Mouse (Mus musculus) kidney, embryonic 16.5 days (tissue): ENCODE results near the gene 2510039O18Rik. TPM values are rescaled to one million over a fixed set of nuclear protein-coding genes. Genes with fewer than 3 reads are reported as not detected.

Experiments used
- ATAC-seq: fragments of 200-750 bp; cut with Nextera tagmentation; 2 replicates; pipeline ENCODE4 v1.8.0; 2017; ENCODE audit warnings: moderate TSS enrichment; ENCODE audit not compliant: low FRiP score, low TSS enrichment
- H3K27ac ChIP-seq: fragments of 300-500 bp; sonication (generic); 2 replicates; pipeline ENCODE4 v1.5.1; 2014; ENCODE audit warnings: low read length
- H3K27me3 ChIP-seq: fragments of 300-500 bp; sonication (generic); 2 replicates; pipeline ENCODE4 v1.6.1; 2014; ENCODE audit warnings: low read length, control low read depth, mixed read lengths; ENCODE audit not compliant: insufficient read depth
- H3K36me3 ChIP-seq: fragments of 300-500 bp; sonication (generic); 2 replicates; pipeline ENCODE4 v1.6.1; 2014; ENCODE audit warnings: low read length, control low read depth, mixed read lengths; ENCODE audit not compliant: insufficient read depth
- H3K4me1 ChIP-seq: fragments of 300-500 bp; sonication (generic); 2 replicates; pipeline ENCODE4 v1.6.1; 2014; ENCODE audit warnings: low read length, control low read depth, mixed read lengths; ENCODE audit not compliant: insufficient read depth
- H3K4me2 ChIP-seq: fragments of 300-500 bp; sonication (generic); replicated peaks from 2 replicates; pipeline ENCODE4 v1.6.1; 2014; ENCODE audit warnings: low read depth, low read length
- H3K4me3 ChIP-seq: fragments of 300-500 bp; sonication (generic); 2 replicates; pipeline ENCODE4 v1.5.1; 2014; ENCODE audit warnings: mild to moderate bottlenecking, low read length
- H3K9ac ChIP-seq: fragments of 300-500 bp; sonication (generic); replicated peaks from 2 replicates; pipeline ENCODE4 v1.6.1; 2014; ENCODE audit warnings: low read length
- H3K9me3 ChIP-seq: fragments of 300-500 bp; sonication (generic); 2 replicates; pipeline ENCODE4 v1.6.1; 2016; ENCODE audit warnings: low read length, control low read depth
- WGBS: fragments of 180-500 bp; shearing (Covaris S2); extraction: QIAGEN DNeasy Blood & Tissue Kit; methylation state at CpG from one replicate; pipeline ENCODE4 v1.1.7; 2014; 5-methylcytosine and 5-hydroxymethylcytosine counted together
- polyA plus RNA-seq: library from polyadenylated mRNA; unstranded; fragments of >200 nt; fragmentation: Nextera tagmentation; extraction: Ambion mirVana; gene quantifications from 2 replicates; pipeline ENCODE4 v1.2.1, GENCODE M21; 2015

The 2510039O18Rik gene
- polyA plus RNA-seq, 1 experiment from 2014 or later: 13.9 TPM

GRCm38 (mm10) chr4:147906230-147906629, 34.5 kb upstream of the 2510039O18Rik start:
- Histone ChIP-seq H3K27ac (no peak overlapping the region), H3K27me3 (no peaks in the 10 kb centered on the region), H3K4me3 (no peak overlapping the region), H3K4me2 (no peak overlapping the region), H3K9ac (no peak overlapping the region), H3K36me3 (peaks cover 13% of the 10 kb centered on the region), H3K9me3 (no peaks in the 10 kb centered on the region), H3K4me1 (peaks cover 11% of the 10 kb centered on the region)
- 78% methylated on average over 5 of the region's 5 CpGs for WGBS
- ATAC-seq: no peak

- no peak for ATAC-seq
- Histone ChIP-seq H3K27me3 (no peaks in the 10 kb centered on the region), H3K4me2 (no peak overlapping the region), H3K4me1 (peaks cover 4% of the 10 kb centered on the region; the same call in 1 of the 2 replicates), H3K36me3 (peaks cover 13% of the 10 kb centered on the region; the same call in 1 of the 2 replicates), H3K9ac (no peak overlapping the region), H3K4me3 (no peak overlapping the region), H3K27ac (no peak overlapping the region), H3K9me3 (no peaks in the 10 kb centered on the region)
- 96% methylated on average over 5 of the region's 5 CpGs for WGBS
Measured at GRCm38 (mm10) chr4:147909486-147909885, 31.2 kb upstream of the 2510039O18Rik start.

- H3K9me3 ChIP-seq: no peaks in the 10 kb centered on the region
- no peak overlapping the region for H3K9ac ChIP-seq
- peaks cover 24% of the 10 kb centered on the region for H3K36me3 ChIP-seq
- no peak overlapping the region for H3K4me3 ChIP-seq
- no peak overlapping the region for H3K4me2 ChIP-seq
- H3K4me1 ChIP-seq: no peaks in the 10 kb centered on the region
- H3K27me3 ChIP-seq: no peaks in the 10 kb centered on the region
- ATAC-seq: peak; percentile 39; the same call in 1 of the 2 replicates
- WGBS: 63% methylated on average over 7 of the region's 7 CpGs
- H3K27ac ChIP-seq: no peak overlapping the region
Measured at GRCm38 (mm10) chr4:147918459-147919121, 22.1 kb upstream of the 2510039O18Rik start.

GRCm38 (mm10) chr4:147920973-147921372, 19.7 kb upstream of the 2510039O18Rik start:
- no peak for ATAC-seq
- 40% methylated on average over 10 of the region's 10 CpGs for WGBS
- H3K36me3 ChIP-seq: peaks cover 22% of the 10 kb centered on the region
- no peaks in the 10 kb centered on the region for H3K9me3 ChIP-seq
- no peak overlapping the region for H3K4me2 ChIP-seq
- no peak overlapping the region for H3K27ac ChIP-seq
- H3K4me3 ChIP-seq: no peak overlapping the region
- H3K9ac ChIP-seq: no peak overlapping the region
- H3K27me3 ChIP-seq: no peaks in the 10 kb centered on the region
- H3K4me1 ChIP-seq: no peaks in the 10 kb centered on the region

GRCm38 (mm10) chr4:147922341-147922740, 18.4 kb upstream of the 2510039O18Rik start:
- Histone ChIP-seq H3K36me3 (peaks cover 21% of the 10 kb centered on the region), H3K9me3 (no peaks in the 10 kb centered on the region), H3K4me1 (no peaks in the 10 kb centered on the region), H3K9ac (no peak overlapping the region), H3K27ac (no peak overlapping the region), H3K4me2 (no peak overlapping the region), H3K27me3 (no peaks in the 10 kb centered on the region), H3K4me3 (no peak overlapping the region)
- no peak for ATAC-seq
- 75% methylated on average over 11 of the region's 11 CpGs for WGBS

GRCm38 (mm10) chr4:147927705-147928104, 13.0 kb upstream of the 2510039O18Rik start:
- no peaks in the 10 kb centered on the region for H3K9me3 ChIP-seq
- H3K9ac ChIP-seq: no peak overlapping the region
- no peak overlapping the region for H3K4me2 ChIP-seq
- no peaks in the 10 kb centered on the region for H3K27me3 ChIP-seq
- H3K4me1 ChIP-seq: peaks cover 11% of the 10 kb centered on the region
- ATAC-seq: peak; percentile 13; the same call in 1 of the 2 replicates
- 37% methylated on average over 8 of the region's 8 CpGs for WGBS
- H3K36me3 ChIP-seq: peaks cover 15% of the 10 kb centered on the region; the same call in 1 of the 2 replicates
- no peak overlapping the region for H3K4me3 ChIP-seq
- H3K27ac ChIP-seq: no peak overlapping the region

- H3K36me3 ChIP-seq: peaks cover 13% of the 10 kb centered on the region; the same call in 1 of the 2 replicates
- H3K4me1 ChIP-seq: peaks cover 15% of the 10 kb centered on the region
- H3K9me3 ChIP-seq: no peaks in the 10 kb centered on the region
- no peak; the same call in 1 of the 2 replicates for ATAC-seq
- WGBS: 17% methylated on average over 9 of the region's 9 CpGs
- no peaks in the 10 kb centered on the region for H3K27me3 ChIP-seq
- no peak overlapping the region for H3K4me3 ChIP-seq
- H3K4me2 ChIP-seq: no peak overlapping the region
- H3K9ac ChIP-seq: no peak overlapping the region
- H3K27ac ChIP-seq: no peak overlapping the region
Measured at GRCm38 (mm10) chr4:147928136-147928535, 12.6 kb upstream of the 2510039O18Rik start.

GRCm38 (mm10) chr4:147928540-147928939, 12.2 kb upstream of the 2510039O18Rik start:
- H3K4me3 ChIP-seq: no peak overlapping the region
- H3K4me2 ChIP-seq: no peak overlapping the region
- no peak overlapping the region for H3K27ac ChIP-seq
- H3K27me3 ChIP-seq: no peaks in the 10 kb centered on the region
- H3K9ac ChIP-seq: no peak overlapping the region
- peaks cover 18% of the 10 kb centered on the region for H3K4me1 ChIP-seq
- H3K36me3 ChIP-seq: peaks cover 9% of the 10 kb centered on the region; the same call in 1 of the 2 replicates
- no peak for ATAC-seq
- WGBS: 82% methylated on average over 7 of the region's 7 CpGs
- H3K9me3 ChIP-seq: no peaks in the 10 kb centered on the region

GRCm38 (mm10) chr4:147930946-147931345, 9.7 kb upstream of the 2510039O18Rik start:
- H3K4me2 ChIP-seq: no peak overlapping the region
- no peak overlapping the region for H3K9ac ChIP-seq
- H3K27me3 ChIP-seq: no peaks in the 10 kb centered on the region
- WGBS: 96% methylated on average over 14 of the region's 14 CpGs
- no peak overlapping the region for H3K4me3 ChIP-seq
- peaks cover 30% of the 10 kb centered on the region for H3K4me1 ChIP-seq
- ATAC-seq: no peak
- no peaks in the 10 kb centered on the region for H3K36me3 ChIP-seq
- H3K9me3 ChIP-seq: no peaks in the 10 kb centered on the region
- H3K27ac ChIP-seq: no peak overlapping the region

- no peak for ATAC-seq
- H3K9me3 ChIP-seq: no peaks in the 10 kb centered on the region
- no peak overlapping the region for H3K27ac ChIP-seq
- H3K4me1 ChIP-seq: peaks cover 37% of the 10 kb centered on the region
- no peak overlapping the region for H3K4me3 ChIP-seq
- H3K36me3 ChIP-seq: no peaks in the 10 kb centered on the region
- H3K4me2 ChIP-seq: no peak overlapping the region
- WGBS: 26% methylated on average over 3 of the region's 3 CpGs
- H3K27me3 ChIP-seq: no peaks in the 10 kb centered on the region
- H3K9ac ChIP-seq: peak overlapping the region; percentile 4; the same call in 1 of the 2 replicates
Measured at GRCm38 (mm10) chr4:147934134-147934533, 6.6 kb upstream of the 2510039O18Rik start.
